19 mouse cellular contexts compared by ENCODE assay signal in genomic region chr11:117146118-117146506, GRCm38 (mm10). TPM values are rescaled to one million over a fixed set of nuclear protein-coding genes. Genes with fewer than 3 reads are reported as not detected.
DNase-seq lines count a peak whose midpoint lies in the region; ATAC-seq and TF ChIP-seq lines count a peak whose summit lies in the region.
"Had no signal": no experiment of that assay in that cellular context is flagged by ENCODE, and none has a peak within 500 bp of the region (broad histone marks: within the 10 kb centered on the region; RNA-seq: fewer than 3 reads in every experiment).

No protein-coding gene starts in this region.

- no peak for TF ChIP-seq CTCF in hindbrain, postnatal 0 days (IDR thresholded peaks at IDR 0.05; ENCODE audit: low read depth)
- TF ChIP-seq CTCF in spleen, adult 2 months (IDR thresholded peaks at IDR 0.05; ENCODE audit: extremely low read depth, insufficient read depth, insufficient read length, insufficient replicate concordance), result no peak

- no peak overlapping the region for H3K9ac ChIP-seq in hindbrain, postnatal 0 days (replicated peaks; ENCODE audit: low read length)
- H3K9ac ChIP-seq: embryonic facial prominence, embryonic 15.5 days; hindbrain, embryonic 14.5 days had no signal

- H3K36me3 ChIP-seq in hindbrain, embryonic 10.5 days, result peaks cover 100% of the 10 kb centered on the region
- peaks cover 61% of the 10 kb centered on the region for H3K36me3 ChIP-seq in hindbrain, postnatal 0 days (ENCODE audit: insufficient read depth, low read length)
- peaks cover 47% of the 10 kb centered on the region for H3K36me3 ChIP-seq in spleen, adult 2 months (ENCODE audit: control insufficient read depth, insufficient read depth, low read length)

- 0 out of 2 replicates have a peak overlapping the region, but pooled peaks have one; percentile 45 for H3K27ac ChIP-seq in hindbrain, embryonic 10.5 days
- H3K27ac ChIP-seq in hindbrain, postnatal 0 days, result no peak overlapping the region
- H3K27ac ChIP-seq in spleen, adult 2 months (ENCODE audit: insufficient read depth, low read length), result peak overlapping the region; percentile 31; the same call in 1 of the 2 replicates
- 0 out of 2 replicates have a peak overlapping the region, but pooled peaks have one; percentile 1 for H3K27ac ChIP-seq in brown adipose tissue, adult 24 weeks (replicated peaks; ENCODE audit: low read depth, low read length)
- H3K27ac ChIP-seq: embryonic facial prominence, embryonic 15.5 days; gastrocnemius, adult 2 months; hindbrain, embryonic 14.5 days had no signal

- no peak overlapping the region for H3K4me2 ChIP-seq in hindbrain, postnatal 0 days (ENCODE audit: low read depth, low read length)
- H3K4me2 ChIP-seq: embryonic facial prominence, embryonic 15.5 days; hindbrain, embryonic 14.5 days had no signal

- TF ChIP-seq POLR2A in spleen, adult 2 months (IDR thresholded peaks at IDR 0.05; ENCODE audit: low read depth, low read length), result no peak

- no peak for DNase-seq in hindbrain, embryonic 10.5 days (ENCODE audit: low spot score)
- no peak for DNase-seq in hindbrain, postnatal 0 days (ENCODE audit: low spot score)
- DNase-seq in spleen, adult 2 months (ENCODE audit: low read depth in 1 of 2, low spot score in 2 of 2), result no peak
- DNase-seq in spleen, adult 18-20 months, result no peak
- no peak for DNase-seq in thymus, postnatal 0 days (ENCODE audit: low spot score)
- DNase-seq: adrenal gland, adult 8-10 months; adrenal gland, postnatal 36 days; cerebellum, adult 18-20 months; embryo, embryonic 11 days; gastrocnemius, adult 2 months; gastrocnemius, postnatal 25 days; heart, postnatal 10 days had no signal

- WGBS in hindbrain, embryonic 10.5 days, result 89% methylated on average over 6 of the region's 6 CpGs
- WGBS in hindbrain, postnatal 0 days, result 86% methylated on average over 6 of the region's 6 CpGs
- WGBS in spleen, adult 2 months, result 87% methylated on average over 6 of the region's 6 CpGs

- H3K4me3 ChIP-seq in hindbrain, embryonic 10.5 days, result no peak overlapping the region
- no peak overlapping the region for H3K4me3 ChIP-seq in hindbrain, postnatal 0 days (ENCODE audit: low read length)
- H3K4me3 ChIP-seq in spleen, adult 2 months (ENCODE audit: extremely low read depth, insufficient read depth, insufficient read length), result no peak overlapping the region
- H3K4me3 ChIP-seq in brown adipose tissue, adult 24 weeks (ENCODE audit: insufficient read depth, low read depth, low read length), result no peak overlapping the region
- H3K4me3 ChIP-seq: embryonic facial prominence, embryonic 15.5 days; erythroblast, embryonic 14.5 days; forebrain, embryonic 10.5 days; gastrocnemius, adult 2 months had no signal

- H3K4me1 ChIP-seq in hindbrain, embryonic 10.5 days (replicated peaks), result peaks cover 28% of the 10 kb centered on the region
- no peaks in the 10 kb centered on the region for H3K4me1 ChIP-seq in hindbrain, postnatal 0 days (ENCODE audit: insufficient read depth, low read length)
- no peaks in the 10 kb centered on the region; the same call in 1 of the 2 replicates for H3K4me1 ChIP-seq in spleen, adult 2 months (ENCODE audit: control insufficient read depth, insufficient read depth, insufficient read length)
- H3K4me1 ChIP-seq in brown adipose tissue, adult 24 weeks (ENCODE audit: control insufficient read depth, insufficient read depth, insufficient read length, low read length), result peaks cover 8% of the 10 kb centered on the region
- H3K4me1 ChIP-seq: embryonic facial prominence, embryonic 15.5 days had no signal

- H3K27me3 ChIP-seq in hindbrain, embryonic 10.5 days (ENCODE audit: insufficient read depth, poor library complexity, severe bottlenecking), result no peaks in the 10 kb centered on the region
- no peaks in the 10 kb centered on the region for H3K27me3 ChIP-seq in hindbrain, postnatal 0 days (ENCODE audit: insufficient read depth, low read length)
- H3K27me3 ChIP-seq in spleen, adult 2 months (ENCODE audit: control insufficient read depth, insufficient read depth, low read length), result no peaks in the 10 kb centered on the region
- H3K27me3 ChIP-seq: CH12.LX; embryonic facial prominence, embryonic 15.5 days had no signal

- no peak for ATAC-seq in hindbrain, postnatal 0 days
- ATAC-seq: forebrain, embryonic 14.5 days had no signal

- no peaks in the 10 kb centered on the region for H3K9me3 ChIP-seq in hindbrain, embryonic 10.5 days
- H3K9me3 ChIP-seq in hindbrain, postnatal 0 days (ENCODE audit: low read length), result no peaks in the 10 kb centered on the region
- H3K9me3 ChIP-seq: embryonic facial prominence, embryonic 15.5 days; forebrain, embryonic 10.5 days had no signal

RNA-seq across cellular contexts. Expression of gene Sec14l1, which starts 31.1 kb away (rescaled TPM):
- polyA plus RNA-seq in hindbrain, embryonic 10.5 days (2016; fragmentation: Nextera tagmentation; extraction: Ambion mirVana), result 57.0 and 58.2 TPM in 2 replicates
- 69.1 and 74.1 TPM in 2 replicates for total RNA-seq in hindbrain, postnatal 0 days (2014; rRNA removed)
- 47.0 and 47.3 TPM in 2 replicates for polyA plus RNA-seq in hindbrain, postnatal 0 days (2015; fragmentation: Nextera tagmentation; extraction: Ambion mirVana)
- polyA plus RNA-seq in spleen, adult 2 months (2012; rRNA removed), result 30.1 and 32.9 TPM in 2 replicates
- 35.4 and 37.4 TPM in 2 replicates for polyA plus RNA-seq in brown adipose tissue, adult 24 weeks (2012; ENCODE audit: insufficient read depth, insufficient read length, missing spikeins)
- 35.9 and 37.7 TPM in 2 replicates for polyA plus RNA-seq in thymus, postnatal 0 days (2015; fragmentation: Nextera tagmentation; extraction: Ambion mirVana)

RNA-seq across cellular contexts. Expression of gene Sept9, which starts 53.3 kb away (rescaled TPM):
- polyA plus RNA-seq in hindbrain, embryonic 10.5 days (2016; fragmentation: Nextera tagmentation; extraction: Ambion mirVana), result 186 and 206 TPM in 2 replicates
- 111 and 112 TPM in 2 replicates for total RNA-seq in hindbrain, postnatal 0 days (2014; rRNA removed)
- 88.8 and 89.8 TPM in 2 replicates for polyA plus RNA-seq in hindbrain, postnatal 0 days (2015; fragmentation: Nextera tagmentation; extraction: Ambion mirVana)
- polyA plus RNA-seq in spleen, adult 2 months (2012; rRNA removed), result 44.6 and 45.3 TPM in 2 replicates
- 65.5 and 118 TPM in 2 replicates for polyA plus RNA-seq in brown adipose tissue, adult 24 weeks (2012; ENCODE audit: insufficient read depth, insufficient read length, missing spikeins)
- 220 and 222 TPM in 2 replicates for polyA plus RNA-seq in thymus, postnatal 0 days (2015; fragmentation: Nextera tagmentation; extraction: Ambion mirVana)
